Mouse (Mus musculus) T-helper 17 cell (primary cell): ENCODE measurements at regions not wholly inside any gene's neighbourhood (a gene's known extent, or its start where the extent isn't known, plus 50 kb on each side); places are given as distances from the start of the nearest gene placed in this dataset.
"Not testable (repeated sequence)": the region's sequence is repeated elsewhere in the genome, so short reads cannot be mapped to it uniquely, and the experiment has no call there.

Experiments
- in situ Hi-C, 2 experiments: fragments of 300-600 bp; cut with MboI, MseI; formaldehyde crosslinking; loops; 1 replicate in 1 of 2; 2 replicates in 1 of 2; pipeline ENCODE4 v1.15.1; 2025; ENCODE audit warnings: high pct_unique_total_duplicates in 2 of 2

DNA sequence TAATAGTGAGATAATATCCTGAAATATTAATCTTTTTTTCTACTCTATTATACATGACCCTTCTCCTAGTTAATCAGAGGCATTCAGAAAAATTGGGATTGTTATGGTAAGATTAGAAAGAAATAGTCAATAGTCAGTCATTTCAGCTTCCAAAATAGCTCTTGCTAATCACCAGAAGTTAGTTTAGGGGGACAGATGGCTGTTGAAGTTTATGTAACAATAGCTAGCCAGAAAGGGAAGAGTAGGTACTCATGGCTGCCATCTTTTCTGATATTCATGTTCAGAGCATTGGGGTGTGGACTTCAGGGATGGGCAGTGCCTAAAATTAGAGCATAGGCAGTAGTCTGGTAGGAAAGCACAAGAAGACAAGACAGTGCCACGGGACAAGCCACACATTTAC is 306.8 kb upstream of the Ercc4 start:
- in situ Hi-C loops = no loop called here

DNA sequence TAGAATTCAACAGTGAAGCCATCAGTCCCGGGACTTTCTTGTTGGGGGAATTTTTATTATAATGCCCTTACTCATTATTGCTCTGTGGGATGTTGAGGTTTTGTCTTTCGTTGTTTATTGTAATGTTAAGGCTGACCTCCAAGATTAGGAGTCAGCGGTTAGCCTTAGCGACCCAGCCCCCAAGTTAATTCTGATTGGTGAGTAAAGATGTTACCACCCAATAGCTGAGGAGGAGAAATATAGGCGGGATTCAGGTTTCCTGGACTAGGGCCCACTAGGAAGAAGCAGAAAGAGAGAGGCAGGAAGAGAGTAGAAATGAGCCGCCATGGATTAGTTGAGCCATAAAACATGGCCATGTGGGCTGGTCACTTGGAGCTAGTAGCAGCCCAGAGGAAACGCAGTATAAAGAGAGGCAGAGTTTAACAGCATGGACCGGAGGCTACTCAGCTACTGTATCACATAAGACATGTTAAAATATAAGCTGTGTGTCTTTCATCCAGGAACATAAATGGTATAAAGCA is 302.1 kb upstream of the Ercc4 start:
- in situ Hi-C loops = no loop called here

DNA sequence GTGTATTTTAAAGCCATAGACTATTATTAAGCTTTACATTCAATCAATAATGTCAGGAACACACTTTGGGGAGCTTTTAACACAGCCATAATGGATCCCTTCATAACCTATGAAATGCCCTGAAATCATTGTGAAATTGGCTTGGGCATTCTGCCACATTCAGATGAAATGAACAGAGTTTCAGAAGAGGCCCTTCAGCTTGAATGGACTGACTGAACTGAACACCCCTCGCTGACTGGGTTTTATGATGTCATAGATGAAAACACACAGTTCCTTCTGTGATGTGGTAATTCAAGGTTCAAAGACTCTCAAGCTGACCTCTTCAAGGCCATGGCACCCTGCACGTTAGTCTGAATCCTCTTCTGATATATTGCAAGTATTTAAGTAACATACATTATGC is 298.4 kb upstream of the Ercc4 start:
- in situ Hi-C loops = no loop called here

DNA sequence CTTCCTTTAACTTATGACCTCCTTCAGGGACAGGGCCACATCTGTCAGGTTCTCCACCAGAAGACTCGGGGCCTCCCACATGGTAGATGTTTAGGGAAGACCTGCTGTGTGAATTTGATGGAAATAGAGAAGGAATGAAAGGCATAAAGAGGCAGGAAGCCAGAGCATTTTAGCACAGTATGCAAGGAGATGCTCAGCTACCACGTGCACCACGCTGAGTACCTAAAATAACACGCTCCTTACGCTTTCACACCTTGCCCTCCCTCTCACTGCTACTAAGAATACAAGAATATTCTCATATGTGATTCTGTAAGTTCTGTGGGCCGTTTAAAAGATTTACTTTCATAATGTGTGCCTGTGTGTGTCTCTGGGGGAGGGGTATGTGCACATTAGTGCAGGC is 284.8 kb upstream of the Ercc4 start:
- in situ Hi-C loops = no loop called here

DNA sequence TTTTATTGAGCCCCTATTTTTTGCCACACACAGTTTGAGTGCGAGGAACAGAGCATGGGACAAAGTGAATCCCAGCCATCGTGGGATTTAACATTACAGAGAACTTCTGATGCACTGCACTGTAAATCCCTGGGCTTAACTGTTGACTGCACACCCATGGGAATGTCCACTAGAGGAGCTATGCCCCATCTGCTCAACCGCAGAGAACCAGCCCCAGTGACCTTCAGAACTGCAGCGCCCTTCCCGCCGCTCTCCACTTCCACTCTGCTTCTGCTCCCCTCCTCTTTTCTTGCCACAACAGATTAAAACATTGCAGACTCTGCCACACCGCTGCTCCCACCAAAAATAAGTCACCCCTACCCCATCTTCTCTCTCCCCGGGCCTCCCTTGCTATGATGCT is 283.3 kb upstream of the Ercc4 start:
- in situ Hi-C loops = no loop called here

DNA sequence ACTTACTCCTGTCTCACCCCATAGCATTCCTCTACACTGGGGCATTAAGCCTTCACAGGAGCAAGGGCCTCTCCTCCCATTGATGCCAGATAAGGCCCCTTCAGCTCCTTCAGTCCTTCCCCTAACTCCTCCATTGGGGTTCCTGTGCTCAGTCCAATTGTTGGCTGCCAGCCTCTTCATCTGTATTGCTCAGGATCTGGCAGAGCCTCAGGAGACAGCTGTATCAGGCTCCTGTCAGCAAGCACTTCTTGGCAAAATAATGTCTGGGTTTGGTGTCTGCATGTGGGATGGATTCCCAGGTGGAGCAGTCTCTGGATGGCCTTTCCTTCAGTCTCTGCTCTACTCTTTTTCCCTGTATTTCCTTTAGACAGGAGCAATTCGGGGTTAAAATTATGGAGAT is 278.2 kb upstream of the Ercc4 start:
- in situ Hi-C loops = not testable (repeated sequence)

- in situ Hi-C loops = loop anchor here in 1 of 2 experiments (25.0 kb wide), 1 partner anchor 1319 kb away; no protein-coding TSS in a partner anchor
Observed at GRCm38 (mm10) chr16:12856356-12856755, 253.1 kb upstream of the Ercc4 start.

DNA sequence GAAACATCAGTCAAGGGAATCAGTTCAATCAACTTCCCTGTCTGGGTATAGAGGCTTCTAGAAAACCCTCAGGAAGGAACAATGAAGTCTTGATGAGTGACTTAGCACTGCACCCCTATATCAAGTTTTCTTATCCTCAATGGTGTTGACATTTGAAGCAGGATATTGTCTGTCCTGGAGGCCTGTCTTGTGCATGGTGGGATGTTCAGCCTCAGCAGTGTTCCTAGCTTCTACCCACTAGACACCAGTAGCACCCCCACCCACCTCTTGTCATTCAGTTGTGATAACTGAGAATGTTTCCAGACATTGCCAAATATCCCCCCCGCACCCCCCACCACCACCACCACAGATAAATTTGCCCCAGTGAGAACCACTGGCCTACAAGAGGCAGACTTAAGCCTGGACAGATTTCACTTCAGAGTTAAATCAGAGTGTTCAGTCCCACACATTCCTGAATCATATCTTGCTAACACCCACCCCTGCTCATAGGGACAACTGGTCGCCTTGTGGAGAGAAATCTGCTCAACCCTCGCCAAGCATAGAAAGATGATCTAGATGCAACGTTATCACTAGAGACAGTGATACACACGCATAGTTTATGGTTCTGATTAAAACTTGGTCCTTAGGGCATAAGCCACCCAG is 249.6 kb upstream of the Ercc4 start:
- in situ Hi-C loops = loop anchor here in 1 of 2 experiments (25.0 kb wide), 1 partner anchor 1323 kb away; no protein-coding TSS in a partner anchor

DNA sequence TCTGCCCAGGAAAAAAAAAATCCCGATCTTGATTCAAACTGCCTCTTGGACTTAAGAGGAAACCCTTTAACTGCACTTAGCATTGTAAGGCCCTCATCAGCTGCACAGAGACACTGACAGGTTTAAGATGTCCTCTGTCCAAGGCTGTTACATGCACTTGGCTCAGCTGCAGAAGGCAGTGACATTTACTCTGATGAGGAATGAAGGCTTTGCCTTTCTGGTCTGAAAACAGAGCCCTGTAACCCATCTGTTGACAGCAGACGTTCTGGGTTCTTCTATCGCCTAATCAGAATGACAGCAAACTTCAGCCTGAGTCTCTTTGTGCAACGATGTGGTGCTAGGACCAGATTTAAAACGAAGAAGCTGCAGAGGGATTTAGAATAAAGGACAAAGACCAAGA is 246.9 kb upstream of the Ercc4 start:
- in situ Hi-C loops = loop anchor here in 1 of 2 experiments (25.0 kb wide), 1 partner anchor 1325 kb away; no protein-coding TSS in a partner anchor

DNA sequence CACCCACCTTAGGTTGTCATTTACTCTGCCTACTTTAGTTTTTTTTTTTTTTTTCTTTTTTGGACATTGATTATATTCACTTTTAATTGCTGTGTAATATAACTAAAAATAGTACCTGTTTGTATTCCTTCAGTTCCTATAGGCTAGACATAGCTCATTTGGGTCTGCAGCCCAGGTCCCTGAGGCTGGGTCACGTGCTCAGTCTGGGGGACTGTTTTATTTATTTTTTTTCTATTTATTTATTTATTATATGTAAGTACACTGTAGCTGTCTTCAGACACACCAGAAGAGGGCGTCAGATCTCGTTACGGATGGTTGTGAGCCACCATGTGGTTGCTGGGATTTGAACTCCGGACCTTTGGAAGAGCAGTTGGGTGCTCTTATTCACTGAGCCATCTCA is 231.2 kb upstream of the Ercc4 start:
- in situ Hi-C loops = not testable (repeated sequence)

DNA sequence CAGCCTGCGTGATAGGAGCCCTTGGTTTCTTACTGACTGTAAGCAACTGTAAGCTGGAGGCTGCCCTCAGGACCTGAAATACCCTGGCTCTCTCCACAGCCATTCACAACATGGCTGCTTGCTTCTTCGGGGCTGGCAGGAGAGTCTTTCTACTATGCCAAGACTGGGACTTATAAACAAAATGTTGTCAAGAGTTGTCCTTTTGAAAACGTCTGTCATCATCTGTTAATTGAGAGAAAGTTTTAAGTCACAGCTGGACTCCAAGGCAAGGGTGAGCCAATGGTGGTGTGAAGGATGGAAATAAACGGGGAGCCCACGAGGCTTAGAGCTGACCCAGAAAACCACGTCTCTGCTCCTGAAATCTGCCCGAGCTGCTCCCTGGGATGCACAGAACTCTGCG is 229.5 kb upstream of the Ercc4 start:
- in situ Hi-C loops = no loop called here

GRCm38 (mm10) chr16:12880481-12880880 is 229.0 kb upstream of the Ercc4 start:
- in situ Hi-C loops = no loop called here

GRCm38 (mm10) chr16:12882690-12883089 is 226.8 kb upstream of the Ercc4 start:
- in situ Hi-C loops = no loop called here

GRCm38 (mm10) chr16:12884556-12884955 is 224.9 kb upstream of the Ercc4 start:
- in situ Hi-C loops = no loop called here

- in situ Hi-C loops = no loop called here
Observed at GRCm38 (mm10) chr16:12886127-12886526, 223.4 kb upstream of the Ercc4 start.

GRCm38 (mm10) chr16:12887381-12887780 is 222.1 kb upstream of the Ercc4 start:
- in situ Hi-C loops = no loop called here

DNA sequence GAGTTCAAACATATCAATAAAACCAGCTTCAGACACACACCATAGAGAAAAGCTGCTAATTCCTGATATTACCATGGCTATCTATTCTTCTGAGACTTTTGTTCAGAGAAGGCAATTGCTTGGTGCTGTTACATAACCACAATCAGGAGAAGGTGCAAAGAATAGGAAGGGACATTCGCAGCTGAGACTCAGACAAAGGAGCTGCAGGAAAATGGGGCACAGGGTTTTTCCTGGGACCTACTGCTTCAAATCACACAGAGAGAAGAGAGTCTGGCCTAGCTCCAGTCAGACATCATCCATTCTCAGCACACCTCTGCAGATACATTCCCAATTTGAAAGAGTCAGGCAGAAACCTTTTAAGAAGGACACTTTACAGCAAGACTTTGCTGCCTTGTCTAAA is 219.4 kb upstream of the Ercc4 start:
- in situ Hi-C loops = loop anchor here in 1 of 2 experiments (10.0 kb wide), 1 partner anchor 1055 kb away; no protein-coding TSS in a partner anchor

DNA sequence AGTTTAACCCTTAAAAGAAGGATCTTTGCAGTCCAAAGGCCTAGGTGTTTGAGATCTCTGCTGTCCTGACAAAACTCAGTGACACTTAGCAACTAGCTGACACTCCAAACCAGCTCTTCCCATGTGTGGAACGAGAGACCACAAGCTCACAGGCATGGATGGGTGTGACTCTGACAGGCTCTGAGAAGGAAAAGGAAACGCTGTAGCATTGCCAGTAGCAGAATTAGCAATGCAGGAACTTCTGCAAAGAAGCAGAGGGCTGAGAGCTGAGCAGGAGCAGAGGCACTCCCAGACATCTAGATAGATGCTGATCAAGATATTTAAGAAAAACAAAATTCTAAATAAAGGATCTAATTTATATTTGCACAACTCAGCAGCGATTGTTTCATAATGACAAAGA is 218.9 kb upstream of the Ercc4 start:
- in situ Hi-C loops = loop anchor here in 1 of 2 experiments (10.0 kb wide), 1 partner anchor 1056 kb away; no protein-coding TSS in a partner anchor

DNA sequence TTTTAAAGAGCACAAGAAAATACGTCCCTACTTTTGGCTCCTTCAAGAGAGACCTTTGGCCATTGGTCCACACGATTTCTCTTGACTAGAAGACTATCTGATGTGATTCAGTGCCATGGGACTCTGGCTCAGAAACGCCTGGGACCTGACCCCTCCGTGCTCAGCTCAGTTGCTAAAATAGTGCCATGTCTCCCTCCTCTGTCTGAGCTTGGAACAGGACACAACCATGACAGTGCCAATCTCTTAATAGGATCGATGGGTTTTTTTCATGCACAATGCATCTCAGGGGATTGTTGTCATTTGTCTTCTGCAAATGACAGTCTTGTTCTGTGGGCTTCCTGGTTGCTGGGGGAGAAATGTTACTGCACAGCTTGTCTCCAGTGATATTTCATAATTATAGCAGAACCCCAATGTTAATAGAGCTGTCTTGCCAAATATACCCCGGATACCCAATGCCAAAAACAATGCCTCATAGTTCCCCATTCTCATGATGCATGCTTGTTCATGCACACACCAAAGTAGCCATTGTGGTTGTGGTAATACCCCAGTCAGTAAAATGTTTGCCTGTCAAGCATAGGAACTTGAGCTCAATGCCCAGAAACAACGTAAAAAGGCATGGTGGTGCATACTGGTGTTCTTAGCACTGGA is 216.7 kb upstream of the Ercc4 start:
- in situ Hi-C loops = loop anchor here in 1 of 2 experiments (10.0 kb wide), 1 partner anchor 1058 kb away; no protein-coding TSS in a partner anchor

DNA sequence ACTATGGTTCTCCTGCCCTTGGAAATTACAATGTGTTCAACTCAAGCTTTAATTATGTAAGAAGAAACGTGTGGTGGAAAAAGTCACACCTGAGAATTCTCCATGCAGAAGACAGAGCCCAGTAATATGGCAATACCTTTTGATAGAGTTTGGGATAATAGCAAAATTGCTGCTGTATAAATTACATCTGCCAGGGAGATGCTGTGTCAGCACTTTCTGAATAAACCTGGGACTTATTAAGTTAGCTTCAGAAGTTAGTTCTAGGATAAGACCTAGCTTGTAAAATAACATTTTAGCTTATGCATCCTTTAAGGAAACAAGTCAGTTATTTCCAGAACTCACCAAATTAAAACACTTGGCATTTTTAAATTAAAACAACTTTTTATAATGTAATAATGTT is 212.2 kb upstream of the Ercc4 start:
- in situ Hi-C loops = loop anchor here in 1 of 2 experiments (10.0 kb wide), 1 partner anchor 1062 kb away; no protein-coding TSS in a partner anchor

DNA sequence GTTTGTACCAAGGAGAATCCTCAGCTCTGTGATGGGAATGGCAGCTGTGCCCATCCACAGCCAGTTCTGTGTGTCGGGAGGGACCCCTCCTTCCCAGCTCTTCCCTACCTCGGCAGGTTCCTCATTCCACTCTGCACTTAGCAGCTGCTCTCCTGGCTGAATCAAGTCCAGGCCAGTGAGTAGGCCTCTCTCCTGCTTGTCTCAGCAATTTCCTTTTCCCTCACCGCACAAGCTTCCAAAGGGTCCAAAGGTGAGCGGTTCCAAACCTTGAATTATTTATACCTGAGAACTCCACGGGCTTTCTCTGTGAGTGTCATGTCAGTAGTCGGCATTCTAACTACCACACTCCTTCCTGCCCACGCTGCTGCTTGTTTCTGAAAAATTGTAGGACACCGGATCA is 208.8 kb upstream of the Ercc4 start:
- in situ Hi-C loops = no loop called here

DNA sequence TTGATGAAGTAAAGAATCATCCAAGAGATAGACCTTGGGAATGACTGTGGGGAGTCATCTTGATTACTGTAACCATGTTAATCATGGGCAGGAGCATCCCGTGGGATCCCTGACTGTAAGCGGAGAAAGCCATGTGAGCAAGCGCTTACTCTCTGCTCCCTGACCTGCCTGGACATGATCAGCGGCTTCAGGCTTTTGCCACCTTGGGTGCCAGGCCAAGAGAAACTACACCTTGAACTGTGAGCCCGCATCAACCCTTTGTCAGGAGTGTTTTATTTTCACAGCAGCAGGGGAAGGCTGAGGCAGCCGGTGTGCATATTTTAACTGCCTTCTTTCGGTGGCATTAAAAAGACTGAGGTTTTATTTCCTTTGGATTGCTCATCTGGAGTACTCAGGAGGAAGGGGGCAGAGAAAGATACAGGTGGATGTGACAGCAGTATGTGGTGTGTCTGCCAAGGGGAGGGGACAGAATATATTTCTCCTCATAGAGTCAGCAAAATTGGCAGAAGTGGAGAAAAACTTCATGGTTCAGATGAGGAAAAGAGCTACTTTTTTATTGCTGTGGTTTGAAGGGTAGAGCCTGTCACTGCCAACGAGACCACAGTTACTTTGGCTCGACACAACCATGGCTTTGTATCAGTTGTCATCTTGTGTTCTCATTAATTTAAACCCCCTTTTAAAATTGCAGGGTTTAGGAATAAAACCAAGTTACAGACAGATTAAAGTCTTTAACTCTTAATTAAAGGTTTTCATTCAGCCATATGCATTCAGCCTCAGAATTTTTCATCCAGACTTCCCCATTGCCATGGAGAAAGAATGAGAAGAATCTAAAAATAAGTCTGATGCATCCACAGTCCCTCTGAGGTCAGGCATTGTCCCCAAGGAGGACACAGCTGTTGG is 208.1 kb upstream of the Ercc4 start:
- in situ Hi-C loops = no loop called here
